Mouse (Mus musculus) ES-E14 (cell line): ENCODE measurements around the gene Gm20736. TPM values are rescaled to one million over a fixed set of nuclear protein-coding genes. Genes with fewer than 3 reads are reported as not detected.
"Not testable (repeated sequence)": the region's sequence is repeated elsewhere in the genome, so short reads cannot be mapped to it uniquely, and the experiment has no call there.

Source experiments
- DNase-seq: peaks from one replicate; pipeline ENCODE4 v3.0.0-alpha.2; 2013; ENCODE audit warnings: low read depth, low spot score
- H3K27ac ChIP-seq: 2 replicates; pipeline ENCODE4 v1.5.1; 2012; ENCODE audit warnings: low read depth, mild to moderate bottlenecking, low read length, moderate library complexity, mixed read lengths; ENCODE audit not compliant: poor library complexity, insufficient read depth, severe bottlenecking
- H3K36me3 ChIP-seq: 2 replicates; pipeline ENCODE4 v1.6.1; 2012; ENCODE audit warnings: mild to moderate bottlenecking, low read length, moderate library complexity, mixed read lengths; ENCODE audit not compliant: control insufficient read depth, poor library complexity, insufficient read depth, severe bottlenecking
- H3K4me1 ChIP-seq, 2 experiments: fragments of 150-350 bp in 1 of 2; sonication (generic) in 1 of 2; 2 replicates each; pipeline ENCODE4 v1.6.1; 2012; ENCODE audit warnings: low read length in 2 of 2, mild to moderate bottlenecking in 1 of 2, mixed read lengths in 1 of 2; ENCODE audit not compliant: control insufficient read depth in 2 of 2, insufficient read depth in 2 of 2, poor library complexity in 1 of 2
- H3K4me3 ChIP-seq, 2 experiments: fragments of 150-350 bp in 1 of 2; sonication (generic) in 1 of 2; 2 replicates each; pipeline ENCODE4 v1.5.1; 2012; ENCODE audit warnings: low read length in 2 of 2, low read depth in 1 of 2, mild to moderate bottlenecking in 1 of 2, mixed read lengths in 1 of 2; ENCODE audit not compliant: insufficient read depth in 1 of 2, poor library complexity in 1 of 2, severe bottlenecking in 1 of 2
- H3K9ac ChIP-seq: 2 replicates; pipeline ENCODE4 v1.6.1; 2012; ENCODE audit warnings: low read depth, mild to moderate bottlenecking, low read length, mixed read lengths; ENCODE audit not compliant: poor library complexity, insufficient read depth, severe bottlenecking
- H3K9me3 ChIP-seq: fragments of 150-350 bp; sonication (generic); 2 replicates; pipeline ENCODE4 v1.6.1; 2012; ENCODE audit warnings: low read depth, mild to moderate bottlenecking, low read length; ENCODE audit not compliant: control insufficient read depth, insufficient read depth
- in situ Hi-C, 2 experiments: fragments of 600-800 bp; cut with MboI; formaldehyde crosslinking; loops; one replicate each; pipeline ENCODE4 v1.15.1; 2025; ENCODE audit warnings: low sequenced_read_pairs in 2 of 2, inconsistent platforms in 1 of 2; ENCODE audit not compliant: unreplicated experiment in 2 of 2
- total RNA-seq: library from RNA; depleted of rRNA; stranded (reverse); fragments of 300-350 nt; gene quantifications from 2 replicates; pipeline ENCODE4 v1.2.3, GENCODE M21; 2012; rRNA removed

Gm20736 gene
- not detected in 2 replicates for total RNA-seq

DNA sequence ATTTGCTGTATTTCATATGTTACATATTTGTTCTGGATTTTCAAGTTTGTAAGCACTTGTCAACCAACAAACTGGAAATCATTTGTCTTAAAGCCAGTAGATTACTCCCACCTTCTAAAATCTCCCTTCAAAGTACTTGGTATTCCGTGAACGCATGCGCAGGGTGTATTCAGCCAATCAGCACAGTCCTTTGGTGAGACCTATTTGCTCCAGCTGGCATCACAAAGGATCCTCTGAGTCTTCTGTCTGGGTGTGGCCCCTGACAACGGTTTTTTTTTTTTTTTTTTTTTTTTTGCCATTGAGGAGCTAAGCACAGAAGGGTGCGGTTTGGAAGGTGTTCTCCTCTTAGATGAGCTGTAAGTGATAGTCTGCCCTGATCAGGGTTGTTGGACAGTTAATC lies at the start of gene Gm20736:
Gene Gm20736, plus strand, starts transcription at position 301 of the 400 bp plus-strand sequence.
- H3K9me3 ChIP-seq, DNase-seq, H3K36me3 ChIP-seq, H3K4me1 ChIP-seq, H3K4me3 ChIP-seq, H3K9ac ChIP-seq, in situ Hi-C loops, H3K27ac ChIP-seq: not testable (repeated sequence)

Other genes with a start within 250 kb of the Gm20736 start
- not detected in 2 replicates for gene Gm20924, start 170.2 kb upstream of the Gm20736 start, total RNA-seq